Mouse (Mus musculus) ES-E14 (cell line): ENCODE measurements around the gene Zfp618.

Experiments
- HCFC1 ChIP-seq: IDR thresholded peaks from 2 replicates; pipeline ENCODE4 v1.6.1; 2012; ENCODE audit warnings: low read length, inconsistent platforms, borderline replicate concordance; ENCODE audit not compliant: insufficient read depth
- MAFK ChIP-seq: IDR thresholded peaks from 2 replicates; pipeline ENCODE4 v1.6.1; 2014; ENCODE audit warnings: mild to moderate bottlenecking, low read depth, low read length, inconsistent platforms; ENCODE audit not compliant: insufficient read depth
- ZC3H11A ChIP-seq: IDR thresholded peaks from 2 replicates; pipeline ENCODE4 v1.6.1; 2012; ENCODE audit warnings: low read depth, mild to moderate bottlenecking, inconsistent platforms, low read length, borderline replicate concordance

DNA sequence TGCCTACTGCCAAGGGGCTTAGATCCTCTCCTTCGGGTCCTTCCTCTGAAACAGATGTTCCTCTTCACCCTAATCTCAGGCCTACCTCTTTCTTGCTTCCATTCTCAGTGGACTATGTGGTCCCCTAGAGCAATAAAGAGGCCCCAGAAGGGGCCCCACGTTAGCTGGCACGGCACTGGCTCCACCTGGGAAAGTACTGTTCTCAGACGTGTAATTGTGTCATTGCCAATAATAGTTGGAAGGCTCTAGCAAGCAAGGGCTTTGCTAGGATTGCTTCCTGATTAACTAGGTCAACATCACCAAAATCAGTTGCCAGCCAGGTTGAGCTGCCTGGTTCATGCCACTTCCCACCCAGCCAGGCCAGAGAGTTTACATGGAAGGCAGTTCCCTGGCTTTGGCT is 72.2 kb downstream of the Zfp618 start:
- no peak for TF ChIP-seq ZC3H11A
- TF ChIP-seq HCFC1, result no peak
- TF ChIP-seq MAFK, result no peak
